8 mouse cellular contexts compared by ENCODE assay signal in genomic region chr14:45219281-45220089, GRCm38 (mm10). TPM values are rescaled to one million over a fixed set of nuclear protein-coding genes. Genes with fewer than 3 reads are reported as not detected.
DNase-seq lines count a peak whose midpoint lies in the region; TF ChIP-seq lines count a peak whose summit lies in the region.

TSS of gene Gpr137c (plus strand) at chr14:45219717.

- H3K79me2 ChIP-seq in macrophage (ENCODE audit: inconsistent target), result peaks cover 9% of the 10 kb centered on the region; the same call in 1 of the 2 replicates

- TF ChIP-seq CTCF in left cerebral cortex, adult 2 months (IDR thresholded peaks at IDR 0.05), result no peak

- peak; percentile 91 to 93 for DNase-seq in adrenal gland, adult 18-20 months (ENCODE audit: low spot score in 2 of 2)
- DNase-seq in embryo, embryonic 10.5 days (ENCODE audit: low spot score), result peak; percentile 100
- DNase-seq in gastrocnemius, postnatal 10 days, result peak; percentile 93
- DNase-seq in hindlimb bud, embryonic 11.5 days (ENCODE audit: extremely low spot score, low read depth, low spot score), result peak; percentile 93
- DNase-seq in left cerebral cortex, adult 2 months (ENCODE audit: extremely low spot score in 1 of 2, low spot score in 2 of 2), result peak; percentile 95 to 98
- peak; percentile 98 for DNase-seq in retina, postnatal 7 days (ENCODE audit: low read depth, low spot score)
- DNase-seq in urinary bladder, adult 18-20 months (ENCODE audit: low spot score in 2 of 2), result peak; percentile 92 to 99

- H3K4me3 ChIP-seq in left cerebral cortex, adult 2 months, result peak within 1 kb of the TSS; percentile 88
- H3K4me3 ChIP-seq in macrophage (ENCODE audit: inconsistent target), result peak within 1 kb of the TSS; percentile 79

- H3K36me3 ChIP-seq in macrophage (ENCODE audit: inconsistent target), result no peaks in the 10 kb centered on the region

- intact Hi-C loops in left cerebral cortex, adult 2 months (cut with DNase I), result loop anchor here (5.0 kb wide), 1 partner anchor 98 kb away; the partner anchor contains the start of gene Ero1l

- under 1% methylated on average over 79 of the region's 86 CpGs for WGBS in macrophage (ENCODE audit: missing documents)

- peak within 1 kb of the TSS; percentile 91 for H3K27ac ChIP-seq in left cerebral cortex, adult 2 months
- peak within 1 kb of the TSS; percentile 8 for H3K27ac ChIP-seq in macrophage

RNA-seq across cellular contexts. Expression of gene Gpr137c, which starts in this region (rescaled TPM):
- 1 to 10 TPM; 1.4 TPM for total RNA-seq in adrenal gland, adult 18-20 months (2021)
- total RNA-seq in gastrocnemius, postnatal 10 days (2021), result 1 to 10 TPM; 1.6 to 2.3 TPM
- 10 to 100 TPM; 33.8 to 35.3 TPM for total RNA-seq in left cerebral cortex, adult 2 months (2021)
- total RNA-seq in macrophage (2018; cell fraction: chromatin; rRNA removed), result 1 to 10 TPM in 14 of 26 experiments, under 1 TPM in 11, not detected in 1; 0.37 to 4.4 (median 1.2) TPM
- total RNA-seq in macrophage (2018; cell fraction: cytosol; rRNA removed), result under 1 TPM in 25 of 26 experiments, not detected in 1; 0.03 to 0.63 (median 0.14) TPM
- total RNA-seq in macrophage (2018; cell fraction: nucleus; rRNA removed), result 1 to 10 TPM in 14 of 26 experiments, under 1 TPM in 12; 0.22 to 6.5 (median 1.0) TPM
- polyA plus RNA-seq in macrophage (2018), result 0.12 to 0.50 TPM (median 0.42 TPM) in 3 replicates

Comparison
In these comparisons a context has a peak if more than half of its experiments do, and no peak if none do; other contexts are left out.
1. Peak in every context shown above with its lines: DNase-seq, H3K4me3 ChIP-seq and H3K27ac ChIP-seq.
2. RNA of gene Gpr137c (total RNA-seq): 33.8 to 35.3 TPM in left cerebral cortex, adult 2 months; 1.6 to 2.3 TPM in gastrocnemius, postnatal 10 days and 1.4 TPM in adrenal gland, adult 18-20 months; every median in the first group is over 10 times any median in the second.